Mouse (Mus musculus): Measurements from ENCODE around the gene Hapln3. TPM values are rescaled to one million over a fixed set of nuclear protein-coding genes. Genes with fewer than 3 reads are reported as not detected.

Hapln3 gene
- polyA plus RNA-seq (2014; fragmentation: Illumina TruSeq; extraction: RNeasy Lipid Tissue Mini Kit (QIAGEN cat#74804); ENCODE audit: low read depth, low replicate concordance), result not detected

DNA sequence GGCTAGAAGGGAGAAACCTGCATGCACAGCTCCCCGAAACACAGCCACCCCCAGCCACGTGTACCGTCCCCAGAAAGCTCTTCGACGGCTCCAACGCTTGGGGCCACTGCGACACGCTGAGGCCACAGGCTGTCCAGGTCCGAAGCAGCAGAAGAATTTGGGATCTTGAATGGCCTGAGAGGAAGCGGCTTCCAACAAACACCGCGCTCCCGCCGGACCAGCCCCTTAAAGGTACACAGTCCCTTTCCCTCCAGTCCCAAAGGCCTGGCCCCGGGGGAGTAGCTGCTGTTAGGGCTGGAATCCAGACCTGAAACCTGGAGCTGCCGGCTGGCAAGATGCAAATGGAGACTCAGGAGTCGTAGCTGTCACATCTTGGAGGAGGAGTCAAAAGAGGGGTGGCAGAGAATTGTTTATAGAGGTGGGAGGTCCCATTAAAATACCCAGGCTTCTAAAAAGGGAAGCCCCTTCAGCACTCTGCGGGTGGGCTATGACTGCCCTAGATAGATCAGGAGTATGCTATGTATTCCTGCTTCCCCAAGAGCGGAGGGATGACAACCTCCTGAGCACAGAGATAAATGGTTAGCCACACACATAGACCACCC, at the start of gene Hapln3:
TSS of gene Hapln3 (minus strand) at position 176 of the 602 bp plus-strand sequence.

DNA sequence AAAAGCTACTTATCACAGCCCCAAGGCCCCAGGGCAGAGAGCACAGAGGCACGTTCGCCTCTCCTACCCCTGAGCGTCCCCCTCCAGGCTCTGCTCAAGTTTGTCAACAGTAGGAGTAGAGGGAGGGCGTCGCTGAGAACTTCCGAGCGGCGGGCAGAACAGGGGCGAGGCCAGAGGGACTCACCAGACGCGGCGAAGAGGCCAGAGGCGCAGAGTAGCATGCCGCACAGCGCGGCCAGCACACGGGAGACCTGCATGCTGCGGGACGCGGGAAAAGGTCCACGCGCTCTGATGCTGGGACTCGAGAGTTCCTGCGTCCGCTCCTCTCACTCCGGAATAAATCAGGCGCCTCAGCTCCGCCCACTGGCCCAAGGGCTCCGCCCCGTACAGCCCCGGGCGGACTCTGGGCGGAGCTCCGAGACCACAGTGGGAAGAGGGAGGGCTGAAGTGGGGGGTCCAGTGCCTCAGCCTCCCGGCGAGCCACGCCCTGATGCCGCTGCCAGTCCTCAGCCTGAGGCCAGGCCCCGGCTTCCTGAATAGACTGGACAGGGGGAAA, 18.0 kb upstream of the Hapln3 start, which contains the start of gene Mfge8:
TSS of gene Mfge8 (minus strand) at position 350 of the 556 bp plus-strand sequence.

Other genes starting within 250 kb of the Hapln3 start
- 11.9 TPM for gene Aen, start 235.2 kb downstream of the Hapln3 start, polyA plus RNA-seq (2014; fragmentation: Illumina TruSeq; extraction: RNeasy Lipid Tissue Mini Kit (QIAGEN cat#74804); ENCODE audit: low read depth, low replicate concordance)
- 12.3 TPM for gene Isg20, start 217.6 kb downstream of the Hapln3 start, polyA plus RNA-seq (2014; fragmentation: Illumina TruSeq; extraction: RNeasy Lipid Tissue Mini Kit (QIAGEN cat#74804); ENCODE audit: low read depth, low replicate concordance)
- gene Acan, start 77.5 kb downstream of the Hapln3 start, polyA plus RNA-seq (2014; fragmentation: Illumina TruSeq; extraction: RNeasy Lipid Tissue Mini Kit (QIAGEN cat#74804); ENCODE audit: low read depth, low replicate concordance), result not detected
- 2.1 TPM for gene Mfge8, start 18.0 kb upstream of the Hapln3 start, polyA plus RNA-seq (2014; fragmentation: Illumina TruSeq; extraction: RNeasy Lipid Tissue Mini Kit (QIAGEN cat#74804); ENCODE audit: low read depth, low replicate concordance)
- gene Abhd2, start 142.2 kb upstream of the Hapln3 start, polyA plus RNA-seq (2014; fragmentation: Illumina TruSeq; extraction: RNeasy Lipid Tissue Mini Kit (QIAGEN cat#74804); ENCODE audit: low read depth, low replicate concordance), result 125 TPM